Mouse (Mus musculus): ENCODE results near the gene Olfr630.
"Not testable (repeated sequence)": the region's sequence is repeated elsewhere in the genome, so short reads cannot be mapped to it uniquely, and the experiment has no call there.

Gene Olfr630

DNA sequence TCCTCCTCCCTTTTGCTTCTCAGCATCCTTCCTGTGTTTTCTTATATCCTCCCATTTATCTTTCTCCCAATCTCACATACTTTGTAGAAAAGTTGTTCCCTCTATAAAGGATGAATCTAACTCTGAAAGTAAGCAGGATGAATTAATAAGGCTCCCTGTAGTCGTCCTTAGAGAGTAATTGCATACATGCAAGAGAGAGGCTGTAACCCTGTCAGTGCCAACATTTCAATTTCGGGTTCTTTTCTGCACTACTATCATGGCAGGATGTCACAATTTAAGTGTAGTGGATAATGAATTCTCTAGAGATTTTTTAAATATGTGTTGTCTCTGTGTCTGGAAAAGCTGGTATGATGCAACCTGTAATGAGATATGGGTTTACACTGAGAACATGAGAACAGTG is at the start of gene Olfr630:
TSS of gene Olfr630 (minus strand) at position 101 of the 400 bp plus-strand sequence.
- no peak for DNase-seq

DNA sequence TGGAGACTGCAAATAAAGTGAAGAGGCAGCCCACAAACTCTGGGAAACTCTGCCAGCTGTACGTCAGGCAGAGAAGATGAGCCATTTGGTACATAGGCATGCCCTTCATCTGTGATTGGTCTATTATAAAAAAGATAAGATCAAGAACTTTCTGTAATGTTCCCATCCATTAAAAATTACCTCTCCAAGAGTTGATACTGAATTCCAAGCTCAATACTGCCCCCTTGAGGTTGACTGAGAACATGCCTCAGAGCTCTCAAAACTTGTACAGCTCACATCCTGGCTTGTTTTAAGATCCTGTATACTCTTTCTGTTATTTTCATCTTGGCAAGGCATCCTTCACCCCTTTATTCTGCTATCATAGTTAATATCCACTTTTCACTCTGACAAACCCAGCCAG is 49.7 kb upstream of the Olfr630 start:
- DNase-seq: peak; percentile 9

DNA sequence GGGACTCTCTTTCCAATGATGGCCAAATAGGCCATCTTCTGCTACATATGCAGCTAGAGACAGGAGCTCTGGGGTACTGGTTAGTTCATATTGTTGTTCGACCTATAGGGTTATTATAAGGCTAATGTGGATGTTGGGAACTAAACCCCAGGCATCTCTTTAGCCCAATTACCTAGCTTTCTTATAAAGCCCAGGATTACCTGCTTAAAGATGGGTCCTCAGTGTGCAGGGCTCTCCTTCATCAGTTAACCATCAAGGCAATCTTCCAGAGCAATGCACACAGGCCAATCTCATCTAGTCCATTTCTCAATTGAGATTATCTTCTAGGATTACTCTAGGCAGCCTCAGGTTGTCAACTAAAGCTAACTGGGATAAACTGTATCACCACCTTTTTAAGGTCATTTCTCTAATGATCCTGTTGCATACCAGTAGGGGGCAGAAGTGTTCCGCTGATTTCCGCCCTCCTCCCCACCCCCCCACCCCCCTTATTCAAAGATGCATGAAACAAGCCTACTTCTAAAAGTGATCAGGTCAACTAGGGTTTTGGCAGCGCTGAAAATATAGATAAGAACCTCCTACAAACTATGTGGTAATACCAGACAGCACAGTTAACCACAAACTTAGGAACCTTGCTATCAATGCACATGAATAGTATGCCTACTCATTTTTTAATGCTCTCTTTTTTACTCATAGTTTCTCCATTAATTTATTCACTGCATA is 35.7 kb upstream of the Olfr630 start:
- no peak for DNase-seq

DNA sequence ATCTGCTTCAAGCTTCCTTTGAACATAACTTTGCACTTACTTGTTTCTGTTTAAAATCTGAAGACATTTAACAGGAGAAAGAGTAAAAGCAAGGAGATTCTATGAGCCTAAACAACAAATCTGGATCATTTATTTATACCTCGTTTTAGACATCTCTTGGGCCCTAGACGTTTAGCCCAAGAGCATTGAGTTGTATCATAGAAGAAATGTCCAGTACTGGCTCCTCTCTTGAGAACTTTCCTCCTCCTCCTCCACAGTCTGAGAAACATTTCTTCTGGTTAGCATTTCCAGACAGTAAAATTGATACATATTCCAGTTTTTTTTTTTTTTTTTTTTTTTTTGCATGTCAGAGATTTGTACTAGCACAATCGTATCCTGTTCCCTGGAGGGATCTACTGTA is 34.6 kb upstream of the Olfr630 start, which contains the start of gene Olfr67:
TSS of gene Olfr67 (minus strand) at position 101 of the 400 bp plus-strand sequence.
- DNase-seq: no peak

DNA sequence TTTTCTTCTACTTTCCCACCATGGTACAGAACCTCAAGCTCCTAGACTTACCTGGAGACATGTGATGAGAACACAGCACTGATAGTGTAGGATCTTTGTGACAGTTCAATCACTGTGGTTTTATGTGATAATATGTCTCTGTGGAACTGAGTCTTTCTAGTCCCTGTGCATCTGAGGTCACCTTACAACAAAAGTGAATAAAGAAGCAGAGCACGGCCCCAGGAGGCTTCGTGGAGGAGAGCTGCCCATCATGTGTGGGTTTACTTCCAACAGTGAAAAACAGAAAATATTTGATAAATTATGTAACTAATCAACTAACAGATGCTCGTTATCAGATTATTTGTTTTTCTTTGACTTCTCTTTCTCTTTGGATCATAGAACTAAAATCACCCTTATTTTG is 22.5 kb upstream of the Olfr630 start, which contains the start of gene Olfr68:
TSS of gene Olfr68 (minus strand) at position 101 of the 400 bp plus-strand sequence.
- no peak for DNase-seq

DNA sequence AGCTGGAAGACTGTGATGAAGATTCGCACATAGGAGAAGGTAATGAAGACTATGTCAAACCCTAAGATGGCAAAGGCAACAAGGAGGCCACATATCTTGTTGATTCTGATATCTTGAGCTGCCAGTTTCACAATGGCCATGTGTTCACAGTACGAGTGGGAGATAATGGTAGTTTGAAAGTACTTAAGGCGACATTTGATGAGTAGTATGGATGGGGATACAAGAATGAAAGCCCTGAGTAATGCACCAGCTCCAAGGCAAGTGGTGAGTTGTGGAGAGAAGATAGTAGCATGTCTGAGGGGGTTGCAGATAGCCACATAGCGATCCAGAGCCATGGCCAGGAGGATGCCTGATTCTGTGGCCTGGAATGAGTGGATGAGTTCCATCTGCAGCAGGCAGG is 20.5 kb upstream of the Olfr630 start:
- not testable (repeated sequence) for DNase-seq

DNA sequence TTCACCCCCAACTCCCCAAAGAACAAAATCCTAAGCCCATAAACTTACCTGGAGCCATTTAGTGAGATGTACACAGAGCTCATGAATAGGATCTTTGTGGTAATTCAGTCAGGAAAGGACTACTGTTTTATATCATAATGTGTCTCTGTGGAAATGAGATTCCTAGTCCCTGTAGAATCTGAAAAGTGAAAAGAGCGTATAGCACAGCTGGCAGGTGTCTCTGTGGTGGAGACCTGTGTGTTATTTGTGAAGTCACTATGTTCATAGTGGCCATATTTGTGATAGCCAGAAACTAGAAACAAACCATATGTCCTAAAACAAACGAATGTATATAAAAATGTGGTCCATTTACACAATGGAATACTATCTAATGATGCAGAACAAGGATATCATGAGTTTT is 14.4 kb upstream of the Olfr630 start, which contains the start of gene Olfr69:
TSS of gene Olfr69 (minus strand) at position 101 of the 400 bp plus-strand sequence.
- DNase-seq: no peak

DNA sequence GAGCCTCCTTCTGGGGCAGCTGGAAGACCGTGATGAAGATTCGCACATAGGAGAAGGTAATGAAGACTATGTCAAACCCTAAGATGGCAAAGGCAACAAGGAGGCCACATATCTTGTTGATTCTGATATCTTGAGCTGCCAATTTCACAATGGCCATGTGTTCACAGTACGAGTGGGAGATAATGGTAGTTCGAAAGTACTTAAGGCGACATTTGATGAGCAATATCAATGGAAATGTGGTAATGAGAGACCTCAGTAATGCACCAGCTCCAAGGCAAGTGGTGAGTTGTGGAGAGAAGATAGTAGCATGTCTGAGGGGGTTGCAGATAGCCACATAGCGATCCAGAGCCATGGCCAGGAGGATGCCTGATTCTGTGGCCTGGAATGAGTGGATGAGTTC is 10.6 kb upstream of the Olfr630 start:
- not testable (repeated sequence) for DNase-seq

DNA sequence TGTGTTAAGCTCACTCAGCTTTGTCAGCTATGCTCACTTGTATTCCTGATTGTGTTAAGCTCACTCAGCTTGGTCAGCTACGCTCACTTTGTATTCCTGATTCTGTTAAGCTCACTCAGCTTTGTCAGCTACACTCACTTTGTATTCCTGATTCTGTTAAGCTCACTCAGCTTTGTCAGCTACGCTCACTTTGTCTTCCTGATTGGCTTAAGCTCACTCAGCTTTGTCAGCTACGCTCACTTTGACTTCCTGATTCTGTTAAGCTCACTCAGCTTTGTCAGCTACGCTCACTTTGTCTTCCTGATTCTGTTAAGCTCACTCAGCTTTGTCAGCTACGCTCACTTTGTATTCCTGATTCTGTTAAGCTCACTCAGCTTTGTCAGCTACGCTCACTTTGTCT is 5.1 kb upstream of the Olfr630 start:
- DNase-seq: not testable (repeated sequence)

DNA sequence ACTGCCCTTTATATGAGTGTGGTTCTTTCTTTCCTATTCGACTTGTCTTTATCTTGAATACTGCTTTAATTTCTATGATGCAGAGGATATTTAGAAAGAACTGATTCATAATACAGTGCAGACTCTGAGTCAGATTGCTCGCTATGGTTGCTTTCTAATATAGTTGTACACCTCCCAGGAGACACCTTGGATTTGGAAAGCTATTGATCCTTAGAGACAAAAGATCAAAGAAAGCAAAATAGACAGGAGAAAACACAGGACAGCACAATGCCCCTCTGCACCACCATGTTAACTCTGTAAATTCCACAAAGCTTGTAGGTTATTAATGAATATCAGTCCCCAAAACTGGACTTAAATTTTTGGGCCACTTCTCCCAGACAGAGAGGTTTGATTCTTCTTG is 12.3 kb downstream of the Olfr630 start, which contains the start of gene Olfr629:
TSS of gene Olfr629 (minus strand) at position 101 of the 400 bp plus-strand sequence.
- DNase-seq: no peak

DNA sequence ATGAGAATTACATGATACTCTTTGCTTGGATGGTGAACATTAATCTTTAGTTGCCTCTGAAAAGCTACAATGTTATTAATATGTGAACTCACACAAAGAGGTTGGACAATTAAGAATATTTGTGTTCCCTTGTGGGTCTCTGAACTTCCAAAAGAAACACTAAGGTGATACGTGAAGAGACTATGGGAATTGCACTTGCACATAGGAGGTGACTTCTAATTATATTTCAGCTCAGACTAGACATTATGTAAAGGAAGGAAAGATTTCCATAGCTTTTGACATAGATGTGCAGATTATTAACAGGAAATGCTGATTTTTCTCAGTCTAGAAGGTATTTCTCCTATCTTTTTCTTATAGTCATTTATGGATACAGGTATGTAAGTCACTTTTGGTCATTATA is 27.1 kb downstream of the Olfr630 start, which contains the start of gene Olfr628:
TSS of gene Olfr628 (plus strand) at position 301 of the 400 bp plus-strand sequence.
- DNase-seq: no peak

DNA sequence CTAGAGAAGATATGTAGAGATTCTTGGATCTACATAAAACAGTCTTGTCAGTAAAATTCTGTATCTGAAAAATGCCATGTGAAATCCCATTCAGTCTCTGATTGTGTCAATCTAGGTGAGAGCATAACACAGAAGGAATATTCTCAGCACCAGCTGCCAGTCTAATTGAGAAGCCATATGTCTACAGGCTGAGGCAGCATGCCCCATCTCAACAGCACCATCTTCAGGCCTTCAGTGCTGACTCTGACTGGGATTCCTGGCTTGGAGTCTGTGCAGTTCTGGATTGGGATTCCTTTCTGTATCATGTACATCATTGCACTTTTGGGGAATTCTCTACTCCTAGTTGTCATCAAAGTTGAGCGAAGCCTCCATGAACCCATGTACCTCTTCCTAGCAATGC is 40.7 kb downstream of the Olfr630 start:
- not testable (repeated sequence) for DNase-seq

DNA sequence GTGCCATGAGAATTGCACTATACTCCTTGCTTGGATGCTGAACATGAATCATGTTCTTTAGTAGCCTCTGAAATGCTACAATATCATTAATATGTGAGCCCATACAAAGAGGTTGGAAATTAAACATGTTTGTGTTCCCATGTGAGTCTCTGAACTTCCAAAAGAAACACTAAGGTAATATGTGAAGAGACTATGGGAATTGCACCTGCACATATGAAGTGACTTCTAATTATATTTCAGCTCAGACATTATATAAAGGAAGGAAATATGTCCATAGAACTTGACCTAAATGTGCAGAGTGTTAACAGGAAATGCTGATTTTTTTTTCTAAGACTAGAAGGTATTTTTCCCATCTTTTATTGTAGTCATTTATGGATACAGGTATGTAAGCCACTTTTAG is 42.8 kb downstream of the Olfr630 start, which contains the start of gene Olfr243:
TSS of gene Olfr243 (plus strand) at position 301 of the 400 bp plus-strand sequence.
- DNase-seq: no peak

DNA sequence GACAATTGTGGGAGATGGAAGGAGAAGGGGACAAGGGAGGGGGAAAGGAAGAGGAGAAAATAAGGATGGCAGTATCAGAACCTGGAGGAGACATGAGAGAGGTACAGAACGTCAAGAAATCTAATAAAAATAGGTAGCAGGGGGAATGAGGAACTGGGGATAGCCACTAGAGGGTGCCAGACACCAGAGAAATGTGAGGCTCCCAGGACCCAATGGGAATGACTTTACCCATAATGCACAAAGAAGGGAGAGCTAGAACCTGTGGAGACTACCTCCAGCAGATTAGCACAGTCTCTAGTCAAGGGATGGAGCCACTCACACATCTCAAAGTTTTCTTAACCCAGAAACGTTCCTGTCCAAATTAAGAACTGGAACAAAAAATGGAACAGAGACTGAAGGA is 45.1 kb downstream of the Olfr630 start:
- DNase-seq: peak; percentile 24
